ENCODE assay signal across 19 mouse cellular contexts in genomic region chr1:92030541-92030940, GRCm38 (mm10).
DNase-seq lines count a peak whose midpoint lies in the region; ATAC-seq and TF ChIP-seq lines count a peak whose summit lies in the region.
"Had no signal": no experiment of that assay in that cellular context is flagged by ENCODE, and none has a peak within 500 bp of the region (broad histone marks: within the 10 kb centered on the region; RNA-seq: fewer than 3 reads in every experiment).

No protein-coding gene starts in this region.

- H3K4me3 ChIP-seq in forebrain, embryonic 16.5 days (replicated peaks; ENCODE audit: low read length), result no peak overlapping the region
- H3K4me3 ChIP-seq in forebrain, embryonic 10.5 days, result no peak overlapping the region
- no peak overlapping the region for H3K4me3 ChIP-seq in heart, postnatal 0 days (ENCODE audit: low read depth, low read length)
- no peak overlapping the region for H3K4me3 ChIP-seq in heart, embryonic 11.5 days (ENCODE audit: low read depth, low read length)
- no peak overlapping the region for H3K4me3 ChIP-seq in midbrain, embryonic 15.5 days
- no peak overlapping the region for H3K4me3 ChIP-seq in midbrain, embryonic 14.5 days (replicated peaks; ENCODE audit: low read depth, low read length)
- H3K4me3 ChIP-seq: embryonic facial prominence, embryonic 10.5 days; kidney, embryonic 15.5 days; limb, embryonic 10.5 days; midbrain, embryonic 12.5 days had no signal

- H3K9me3 ChIP-seq in forebrain, embryonic 16.5 days (ENCODE audit: control insufficient read depth, low read length), result no peaks in the 10 kb centered on the region
- no peaks in the 10 kb centered on the region; the same call in 1 of the 2 replicates for H3K9me3 ChIP-seq in forebrain, embryonic 10.5 days
- H3K9me3 ChIP-seq in heart, postnatal 0 days (replicated peaks; ENCODE audit: control insufficient read depth, low read length), result no peaks in the 10 kb centered on the region
- H3K9me3 ChIP-seq in heart, embryonic 11.5 days (replicated peaks; ENCODE audit: control insufficient read depth, low read length), result no peaks in the 10 kb centered on the region
- no peaks in the 10 kb centered on the region for H3K9me3 ChIP-seq in midbrain, embryonic 15.5 days
- H3K9me3 ChIP-seq in midbrain, embryonic 14.5 days (ENCODE audit: control insufficient read depth, low read length), result no peaks in the 10 kb centered on the region
- H3K9me3 ChIP-seq: kidney, embryonic 15.5 days; limb, embryonic 10.5 days; midbrain, embryonic 12.5 days had no signal

- 68% methylated on average over 6 of the region's 6 CpGs for WGBS in forebrain, embryonic 16.5 days
- WGBS in forebrain, embryonic 10.5 days, result 93% methylated on average over 6 of the region's 6 CpGs
- 67% methylated on average over 6 of the region's 6 CpGs for WGBS in heart, postnatal 0 days
- 85% methylated on average over 6 of the region's 6 CpGs for WGBS in heart, embryonic 11.5 days (ENCODE audit: insufficient replicate concordance)
- 80% methylated on average over 6 of the region's 6 CpGs for WGBS in midbrain, embryonic 15.5 days
- 87% methylated on average over 6 of the region's 6 CpGs for WGBS in midbrain, embryonic 14.5 days

- H3K27me3 ChIP-seq in forebrain, embryonic 16.5 days (replicated peaks; ENCODE audit: control insufficient read depth, insufficient read depth, low read length), result no peaks in the 10 kb centered on the region
- no peaks in the 10 kb centered on the region for H3K27me3 ChIP-seq in forebrain, embryonic 10.5 days (ENCODE audit: poor library complexity, severe bottlenecking)
- no peaks in the 10 kb centered on the region for H3K27me3 ChIP-seq in heart, postnatal 0 days (ENCODE audit: control insufficient read depth, insufficient read depth, low read length)
- no peaks in the 10 kb centered on the region for H3K27me3 ChIP-seq in heart, embryonic 11.5 days (ENCODE audit: control insufficient read depth, insufficient read depth, low read length)
- no peaks in the 10 kb centered on the region for H3K27me3 ChIP-seq in midbrain, embryonic 15.5 days (replicated peaks)
- H3K27me3 ChIP-seq in midbrain, embryonic 14.5 days (ENCODE audit: control insufficient read depth, insufficient read depth, low read length), result no peaks in the 10 kb centered on the region
- H3K27me3 ChIP-seq: CH12.LX; kidney, embryonic 15.5 days; midbrain, embryonic 12.5 days had no signal

- H3K9ac ChIP-seq in forebrain, embryonic 16.5 days (replicated peaks; ENCODE audit: low read depth, low read length), result no peak overlapping the region
- H3K9ac ChIP-seq in heart, postnatal 0 days (replicated peaks; ENCODE audit: low read depth, low read length), result no peak overlapping the region
- H3K9ac ChIP-seq in heart, embryonic 11.5 days (ENCODE audit: low read depth, low read length), result no peak overlapping the region
- H3K9ac ChIP-seq in midbrain, embryonic 15.5 days, result no peak overlapping the region
- H3K9ac ChIP-seq in midbrain, embryonic 14.5 days (replicated peaks; ENCODE audit: low read length), result no peak overlapping the region
- H3K9ac ChIP-seq: kidney, embryonic 15.5 days; midbrain, embryonic 12.5 days had no signal

- no peak for DNase-seq in forebrain, embryonic 10.5 days (ENCODE audit: extremely low spot score, low spot score)
- no peak for DNase-seq in heart, postnatal 0 days (ENCODE audit: low spot score)
- no peak for DNase-seq in midbrain, embryonic 14.5 days
- peak; percentile 25 for DNase-seq in lung, postnatal 10 days
- no peak for DNase-seq in retina, embryonic 14.5 days (ENCODE audit: low spot score)
- DNase-seq: cerebellum, adult 11-12 months; cerebellum, postnatal 36 days; right cerebral cortex, postnatal 25 days had no signal

- H3K4me1 ChIP-seq in forebrain, embryonic 16.5 days (replicated peaks; ENCODE audit: control insufficient read depth, insufficient read depth, low read length), result peaks cover 5% of the 10 kb centered on the region
- peaks cover 12% of the 10 kb centered on the region for H3K4me1 ChIP-seq in forebrain, embryonic 10.5 days
- peaks cover 8% of the 10 kb centered on the region for H3K4me1 ChIP-seq in heart, postnatal 0 days (ENCODE audit: control insufficient read depth, insufficient read depth)
- peaks cover 10% of the 10 kb centered on the region; the same call in 1 of the 2 replicates for H3K4me1 ChIP-seq in heart, embryonic 11.5 days (ENCODE audit: control insufficient read depth, insufficient read depth, low read length)
- H3K4me1 ChIP-seq in midbrain, embryonic 15.5 days, result peaks cover 2% of the 10 kb centered on the region; the same call in 1 of the 2 replicates
- no peaks in the 10 kb centered on the region for H3K4me1 ChIP-seq in midbrain, embryonic 14.5 days (ENCODE audit: control insufficient read depth, insufficient read depth, low read length)
- H3K4me1 ChIP-seq: kidney, embryonic 15.5 days; limb, embryonic 10.5 days had no signal

- TF ChIP-seq EP300 in heart, postnatal 0 days (IDR thresholded peaks at IDR 0.05; ENCODE audit: low read depth), result no peak

- H3K27ac ChIP-seq in forebrain, embryonic 16.5 days (ENCODE audit: low read length), result no peak overlapping the region
- no peak overlapping the region for H3K27ac ChIP-seq in forebrain, embryonic 10.5 days
- H3K27ac ChIP-seq in heart, postnatal 0 days (ENCODE audit: low read depth), result no peak overlapping the region
- H3K27ac ChIP-seq in heart, embryonic 11.5 days (ENCODE audit: low read depth, low read length), result no peak overlapping the region
- no peak overlapping the region for H3K27ac ChIP-seq in midbrain, embryonic 15.5 days
- no peak overlapping the region for H3K27ac ChIP-seq in midbrain, embryonic 14.5 days (replicated peaks; ENCODE audit: low read depth, low read length)
- H3K27ac ChIP-seq: embryonic facial prominence, embryonic 10.5 days; kidney, embryonic 15.5 days; limb, embryonic 10.5 days; macrophage; midbrain, embryonic 12.5 days; stomach, postnatal 0 days had no signal

- H3K4me2 ChIP-seq in forebrain, embryonic 16.5 days (ENCODE audit: low read length), result no peak overlapping the region
- no peak overlapping the region for H3K4me2 ChIP-seq in heart, postnatal 0 days (ENCODE audit: low read depth, low read length)
- H3K4me2 ChIP-seq in heart, embryonic 11.5 days, result no peak overlapping the region
- H3K4me2 ChIP-seq in midbrain, embryonic 15.5 days, result no peak overlapping the region
- no peak overlapping the region for H3K4me2 ChIP-seq in midbrain, embryonic 14.5 days (ENCODE audit: low read length)
- H3K4me2 ChIP-seq: kidney, embryonic 15.5 days; liver, embryonic 11.5 days; midbrain, embryonic 12.5 days had no signal

- 0 out of 2 replicates have a peak, but pooled peaks have one; percentile 28 for ATAC-seq in forebrain, embryonic 16.5 days
- ATAC-seq in heart, postnatal 0 days (ENCODE audit: insufficient read depth, low read depth), result peak; percentile 23; the same call in 1 of the 2 replicates
- ATAC-seq in heart, embryonic 11.5 days (replicated peaks; ENCODE audit: insufficient number of reproducible peaks, low FRiP score, low TSS enrichment), result no peak
- 0 out of 2 replicates have a peak, but pooled peaks have one; percentile 56 for ATAC-seq in midbrain, embryonic 15.5 days (replicated peaks)
- ATAC-seq in midbrain, embryonic 14.5 days (ENCODE audit: low FRiP score, low TSS enrichment), result no peak

- TF ChIP-seq CTCF in heart, postnatal 0 days (IDR thresholded peaks at IDR 0.05; ENCODE audit: low read depth), result no peak

- no peaks in the 10 kb centered on the region for H3K36me3 ChIP-seq in forebrain, embryonic 16.5 days (ENCODE audit: control insufficient read depth, insufficient read depth)
- H3K36me3 ChIP-seq in forebrain, embryonic 10.5 days (replicated peaks), result peaks cover 49% of the 10 kb centered on the region
- peaks cover 15% of the 10 kb centered on the region for H3K36me3 ChIP-seq in heart, postnatal 0 days (replicated peaks; ENCODE audit: control insufficient read depth, insufficient read depth, low read length)
- peaks cover 9% of the 10 kb centered on the region for H3K36me3 ChIP-seq in heart, embryonic 11.5 days (ENCODE audit: control insufficient read depth, insufficient read depth, low read length)
- 0 out of 2 replicates have a peak, but pooled peaks cover 5% of the 10 kb centered on the region for H3K36me3 ChIP-seq in midbrain, embryonic 15.5 days (replicated peaks)
- H3K36me3 ChIP-seq in midbrain, embryonic 14.5 days (ENCODE audit: control insufficient read depth, insufficient read depth, low read length), result peaks cover 7% of the 10 kb centered on the region

Comparison
In these comparisons a context has a peak if more than half of its experiments do, and no peak if none do; other contexts are left out.
1. ATAC-seq: peak in forebrain, embryonic 16.5 days (single experiment), heart, postnatal 0 days (single experiment) and midbrain, embryonic 15.5 days (single experiment); none in heart, embryonic 11.5 days (single experiment) and midbrain, embryonic 14.5 days (single experiment).